Mouse (Mus musculus): ENCODE measurements around the gene Stag1.

Stag1 gene

GRCm38 (mm10) chr9:100605522-100605921 is 7.9 kb downstream of the Stag1 start:
- DNase-seq (ENCODE audit: extremely low read depth, low read depth, low spot score), result no peak

GRCm38 (mm10) chr9:100605985-100606554 is 8.5 kb downstream of the Stag1 start:
- DNase-seq (ENCODE audit: extremely low read depth, low read depth, low spot score), result no peak

GRCm38 (mm10) chr9:100613501-100614071 is 16.0 kb downstream of the Stag1 start:
- DNase-seq (ENCODE audit: extremely low read depth, low read depth, low spot score), result no peak

- DNase-seq (ENCODE audit: extremely low read depth, low read depth, low spot score), result no peak
Measured at GRCm38 (mm10) chr9:100616947-100617346, 19.3 kb downstream of the Stag1 start.

GRCm38 (mm10) chr9:100626258-100626657 is 28.7 kb downstream of the Stag1 start:
- DNase-seq (ENCODE audit: extremely low read depth, low read depth, low spot score), result no peak

GRCm38 (mm10) chr9:100640754-100641153 is 43.2 kb downstream of the Stag1 start:
- no peak for DNase-seq (ENCODE audit: extremely low read depth, low read depth, low spot score)

GRCm38 (mm10) chr9:100641391-100642085 is 43.9 kb downstream of the Stag1 start:
- no peak for DNase-seq (ENCODE audit: extremely low read depth, low read depth, low spot score)

GRCm38 (mm10) chr9:100642186-100642839 is 44.7 kb downstream of the Stag1 start:
- DNase-seq (ENCODE audit: extremely low read depth, low read depth, low spot score), result no peak

- DNase-seq (ENCODE audit: extremely low read depth, low read depth, low spot score), result peak; percentile 45
Measured at GRCm38 (mm10) chr9:100642840-100643697, 45.5 kb downstream of the Stag1 start.

- no peak for DNase-seq (ENCODE audit: extremely low read depth, low read depth, low spot score)
Measured at GRCm38 (mm10) chr9:100644071-100644771, 46.6 kb downstream of the Stag1 start.

GRCm38 (mm10) chr9:100645026-100645940 is 47.7 kb downstream of the Stag1 start:
- DNase-seq (ENCODE audit: extremely low read depth, low read depth, low spot score), result no peak

- no peak for DNase-seq (ENCODE audit: extremely low read depth, low read depth, low spot score)
Measured at GRCm38 (mm10) chr9:100646276-100646675, 48.7 kb downstream of the Stag1 start.

GRCm38 (mm10) chr9:100647774-100648323 is 50.3 kb downstream of the Stag1 start:
- DNase-seq (ENCODE audit: extremely low read depth, low read depth, low spot score), result no peak

- no peak for DNase-seq (ENCODE audit: extremely low read depth, low read depth, low spot score)
Measured at GRCm38 (mm10) chr9:100654104-100654503, 56.5 kb downstream of the Stag1 start.

- no peak for DNase-seq (ENCODE audit: extremely low read depth, low read depth, low spot score)
Measured at GRCm38 (mm10) chr9:100656058-100656457, 58.5 kb downstream of the Stag1 start.

- DNase-seq (ENCODE audit: extremely low read depth, low read depth, low spot score), result no peak
Measured at GRCm38 (mm10) chr9:100660587-100660986, 63.0 kb downstream of the Stag1 start.

- no peak for DNase-seq (ENCODE audit: extremely low read depth, low read depth, low spot score)
Measured at GRCm38 (mm10) chr9:100663473-100664134, 66.0 kb downstream of the Stag1 start.

GRCm38 (mm10) chr9:100670151-100670550 is 72.6 kb downstream of the Stag1 start:
- DNase-seq (ENCODE audit: extremely low read depth, low read depth, low spot score), result no peak
